Mouse (Mus musculus): Measurements from ENCODE around the gene St3gal6. TPM values are rescaled to one million over a fixed set of nuclear protein-coding genes. Genes with fewer than 3 reads are reported as not detected.
"Not testable (repeated sequence)": the region's sequence is repeated elsewhere in the genome, so short reads cannot be mapped to it uniquely, and the experiment has no call there.

St3gal6 gene
- polyA plus RNA-seq, 1 experiment from 2014 or later = 6.8 TPM

DNA sequence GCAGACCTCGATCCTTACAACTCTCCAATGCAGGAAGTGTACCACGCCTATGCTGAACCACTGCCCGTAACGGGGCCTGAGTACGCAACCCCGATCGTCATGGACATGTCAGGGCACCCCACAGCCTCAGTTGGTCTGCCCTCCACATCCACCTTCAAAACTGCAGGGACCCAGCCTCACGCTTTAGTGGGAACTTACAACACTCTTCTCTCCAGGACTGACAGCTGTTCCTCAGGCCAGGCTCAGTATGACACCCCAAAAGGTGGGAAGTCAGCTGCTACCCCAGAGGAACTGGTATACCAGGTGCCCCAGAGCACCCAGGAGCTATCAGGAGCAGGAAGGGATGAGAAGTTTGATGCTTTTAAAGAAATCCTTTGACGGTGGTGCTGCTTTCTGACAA lies 58.6 kb downstream of the St3gal6 start:
- H3K27ac ChIP-seq (replicated peaks) = no peak overlapping the region
- 96% methylated on average over 9 of the region's 9 CpGs for WGBS
- no peak overlapping the region for H3K9ac ChIP-seq (replicated peaks)
- H3K4me3 ChIP-seq = no peak overlapping the region
- peaks cover 21% of the 10 kb centered on the region; the same call in 1 of the 2 replicates for H3K36me3 ChIP-seq
- no peaks in the 10 kb centered on the region for H3K27me3 ChIP-seq
- H3K4me2 ChIP-seq (replicated peaks) = no peak overlapping the region
- no peaks in the 10 kb centered on the region for H3K4me1 ChIP-seq
- ATAC-seq (replicated peaks) = no peak
- H3K9me3 ChIP-seq = no peaks in the 10 kb centered on the region

DNA sequence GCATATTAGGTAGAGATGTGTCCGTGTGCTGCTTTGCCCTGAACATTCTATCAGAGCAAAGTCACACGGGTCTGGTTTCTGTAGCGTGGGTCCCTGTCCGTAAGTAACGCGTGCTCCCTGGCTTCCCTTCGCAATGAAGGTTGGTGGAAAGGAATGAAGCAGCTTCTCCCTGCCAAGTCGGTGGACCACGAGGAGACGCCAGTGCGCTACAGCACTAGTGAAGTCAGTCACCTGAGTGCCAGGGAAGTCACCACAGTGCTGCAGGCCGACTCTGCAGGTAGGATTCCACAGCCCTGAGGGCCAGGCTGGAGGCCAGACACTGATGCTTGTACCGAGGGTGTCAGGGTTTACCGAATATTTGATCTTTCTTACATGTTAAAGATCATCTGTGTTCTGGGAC lies 60.0 kb downstream of the St3gal6 start:
- H3K4me3 ChIP-seq = no peak overlapping the region
- H3K27ac ChIP-seq (replicated peaks) = no peak overlapping the region
- H3K4me2 ChIP-seq (replicated peaks) = no peak overlapping the region
- WGBS = 96% methylated on average over 14 of the region's 14 CpGs
- H3K4me1 ChIP-seq = no peaks in the 10 kb centered on the region
- H3K9ac ChIP-seq (replicated peaks) = no peak overlapping the region
- no peaks in the 10 kb centered on the region for H3K9me3 ChIP-seq
- H3K36me3 ChIP-seq = peaks cover 24% of the 10 kb centered on the region; the same call in 1 of the 2 replicates
- no peak for ATAC-seq (replicated peaks)
- no peaks in the 10 kb centered on the region for H3K27me3 ChIP-seq

DNA sequence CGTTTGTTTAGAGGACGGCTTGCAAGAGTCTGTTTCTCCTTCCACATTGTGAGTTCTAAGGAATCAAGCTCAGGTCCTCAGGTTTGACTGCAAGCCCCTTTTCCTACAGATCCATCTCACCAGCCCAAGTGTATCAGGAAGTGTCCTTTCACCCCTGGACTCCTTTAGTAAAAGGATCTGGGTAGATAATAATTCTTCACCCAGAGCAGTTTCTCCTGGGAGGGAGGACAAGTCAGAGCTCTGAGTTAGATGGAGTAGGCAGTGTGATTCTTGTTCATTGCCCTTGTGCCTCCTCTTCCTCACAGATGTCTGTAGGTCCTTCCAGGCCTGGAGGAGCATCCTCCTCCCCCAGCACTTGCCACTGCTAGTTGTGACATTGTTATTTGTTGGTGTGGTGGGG lies 61.5 kb downstream of the St3gal6 start:
- WGBS = 95% methylated on average over 2 of the region's 2 CpGs

DNA sequence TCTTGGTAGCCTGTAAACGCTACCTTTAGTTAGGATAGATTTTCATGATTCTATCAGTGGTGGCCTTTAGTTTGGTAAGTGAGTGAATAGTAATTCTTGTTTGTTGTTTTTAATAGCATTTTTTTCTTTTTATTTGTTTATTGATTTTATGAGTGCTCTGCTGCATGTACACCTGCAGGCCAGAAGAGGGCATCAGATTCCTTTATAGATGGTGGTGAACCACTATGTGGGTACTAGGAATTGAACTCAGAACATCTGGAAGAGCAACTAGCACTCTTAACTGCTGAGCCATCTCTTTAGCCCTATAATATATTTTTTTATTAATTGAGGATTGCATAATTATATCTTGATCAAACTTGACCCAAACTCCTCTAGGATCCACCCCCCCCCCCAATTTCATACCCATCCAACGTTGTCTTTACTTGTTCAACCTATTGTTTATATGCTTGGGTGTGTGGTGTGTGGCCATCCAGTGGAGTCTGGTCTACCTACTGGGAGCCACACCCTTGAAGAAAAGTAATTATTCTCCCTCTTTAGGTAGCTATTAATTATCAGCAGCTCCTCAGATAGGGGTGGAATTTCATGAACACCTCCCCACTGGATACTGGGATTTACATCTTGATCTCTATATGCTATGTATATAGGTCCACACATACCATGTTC lies 62.1 kb downstream of the St3gal6 start:
- WGBS = 97% methylated on average over 2 of the region's 2 CpGs
- Histone ChIP-seq H3K4me2 (replicated peaks) (no peak overlapping the region), H3K4me3 (no peak overlapping the region), H3K27me3 (no peaks in the 10 kb centered on the region), H3K9ac (replicated peaks) (no peak overlapping the region), H3K36me3 (peaks cover 28% of the 10 kb centered on the region; the same call in 1 of the 2 replicates), H3K4me1 (no peaks in the 10 kb centered on the region), H3K27ac (replicated peaks) (no peak overlapping the region), H3K9me3 (no peaks in the 10 kb centered on the region)
- ATAC-seq (replicated peaks) = peak; percentile 41; the same call in 1 of the 2 replicates

More for the DNA sequence above, 61.5 kb downstream of the St3gal6 start:
- no peak overlapping the region for H3K9ac ChIP-seq (replicated peaks)
- H3K36me3 ChIP-seq = peaks cover 27% of the 10 kb centered on the region; the same call in 1 of the 2 replicates
- no peaks in the 10 kb centered on the region for H3K9me3 ChIP-seq
- no peak overlapping the region for H3K4me3 ChIP-seq
- no peak overlapping the region for H3K27ac ChIP-seq (replicated peaks)
- H3K4me1 ChIP-seq = no peaks in the 10 kb centered on the region
- H3K4me2 ChIP-seq (replicated peaks) = no peak overlapping the region
- ATAC-seq (replicated peaks) = no peak
- H3K27me3 ChIP-seq = no peaks in the 10 kb centered on the region

DNA sequence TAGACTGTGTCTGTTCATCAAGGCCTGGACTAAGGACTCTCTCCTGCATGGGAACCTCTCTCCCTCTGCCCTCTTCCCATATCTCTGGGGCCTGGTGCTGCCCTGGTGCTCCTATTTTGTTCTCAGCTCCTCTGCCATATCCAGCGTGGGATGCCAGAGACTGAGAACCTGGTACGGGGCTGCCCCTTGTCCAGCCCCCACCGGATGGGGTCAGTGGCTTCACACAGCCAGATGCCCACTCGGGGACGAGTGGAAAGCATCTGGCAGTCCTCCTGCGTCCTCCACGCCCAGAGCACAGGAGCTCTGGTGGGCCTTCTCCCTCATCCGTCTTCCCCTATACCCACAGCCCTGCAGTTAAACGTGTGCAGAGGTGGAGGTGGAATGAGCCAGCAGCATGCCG lies 63.7 kb downstream of the St3gal6 start:
- Histone ChIP-seq H3K27ac (replicated peaks) (no peak overlapping the region), H3K9ac (replicated peaks) (no peak overlapping the region), H3K4me3 (no peak overlapping the region), H3K27me3 (no peaks in the 10 kb centered on the region), H3K4me1 (no peaks in the 10 kb centered on the region), H3K36me3 (peaks cover 23% of the 10 kb centered on the region; the same call in 1 of the 2 replicates), H3K9me3 (no peaks in the 10 kb centered on the region), H3K4me2 (replicated peaks) (no peak overlapping the region)
- no peak for ATAC-seq (replicated peaks)
- WGBS = 91% methylated on average over 10 of the region's 10 CpGs

DNA sequence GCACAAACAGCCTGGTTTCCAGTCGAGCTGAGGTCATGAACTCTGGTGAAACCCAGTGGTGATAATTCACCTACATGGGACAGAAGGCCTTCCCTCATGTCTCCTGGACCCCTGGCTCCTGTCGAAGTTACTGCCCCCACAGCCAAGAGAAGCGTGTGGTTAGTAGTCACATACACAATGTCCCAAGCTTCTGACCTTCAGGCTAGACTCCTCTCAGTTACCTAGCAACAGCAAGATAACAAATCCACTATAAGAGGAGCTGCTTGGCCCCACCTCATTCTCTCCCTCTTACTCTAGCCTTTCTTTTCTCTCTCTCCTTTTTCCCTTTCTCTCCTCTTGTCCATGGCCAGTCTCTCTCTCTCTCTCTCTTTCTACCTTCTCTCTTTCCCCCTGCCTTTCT lies 64.1 kb downstream of the St3gal6 start:
- H3K27ac ChIP-seq (replicated peaks); H3K4me1 ChIP-seq; H3K9ac ChIP-seq (replicated peaks); ATAC-seq (replicated peaks); H3K9me3 ChIP-seq; H3K4me3 ChIP-seq; H3K4me2 ChIP-seq (replicated peaks); H3K27me3 ChIP-seq: not testable (repeated sequence)
- peaks cover 23% of the 10 kb centered on the region; the same call in 1 of the 2 replicates for H3K36me3 ChIP-seq
- WGBS = 61% methylated on average over 3 of the region's 3 CpGs

DNA sequence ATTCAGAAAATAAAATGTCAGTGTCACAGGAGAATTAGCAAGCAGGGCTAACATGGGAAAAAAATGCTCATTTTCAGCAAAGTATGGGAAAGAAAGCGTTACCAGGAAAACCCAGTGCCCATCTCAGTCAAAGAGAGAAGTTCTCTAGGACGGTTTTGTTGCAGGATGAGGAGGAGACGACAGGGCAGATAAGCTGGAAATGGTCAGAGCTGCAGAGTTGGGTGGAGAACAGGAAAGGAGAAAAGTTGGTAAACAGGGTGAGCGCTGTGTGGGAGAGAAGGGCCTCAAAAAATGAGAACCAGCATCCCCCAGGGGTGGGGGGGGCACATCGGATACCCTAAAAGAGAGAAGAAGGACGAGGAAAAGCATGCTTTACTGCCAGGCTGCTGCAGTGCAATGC lies 67.1 kb downstream of the St3gal6 start:
- Histone ChIP-seq H3K4me1 (no peaks in the 10 kb centered on the region), H3K9ac (replicated peaks) (no peak overlapping the region), H3K36me3 (peaks cover 14% of the 10 kb centered on the region; the same call in 1 of the 2 replicates), H3K4me2 (replicated peaks) (no peak overlapping the region), H3K27ac (replicated peaks) (no peak overlapping the region), H3K9me3 (no peaks in the 10 kb centered on the region), H3K27me3 (no peaks in the 10 kb centered on the region), H3K4me3 (no peak overlapping the region)
- ATAC-seq (replicated peaks) = no peak
- WGBS = 90% methylated on average over 6 of the region's 6 CpGs

DNA sequence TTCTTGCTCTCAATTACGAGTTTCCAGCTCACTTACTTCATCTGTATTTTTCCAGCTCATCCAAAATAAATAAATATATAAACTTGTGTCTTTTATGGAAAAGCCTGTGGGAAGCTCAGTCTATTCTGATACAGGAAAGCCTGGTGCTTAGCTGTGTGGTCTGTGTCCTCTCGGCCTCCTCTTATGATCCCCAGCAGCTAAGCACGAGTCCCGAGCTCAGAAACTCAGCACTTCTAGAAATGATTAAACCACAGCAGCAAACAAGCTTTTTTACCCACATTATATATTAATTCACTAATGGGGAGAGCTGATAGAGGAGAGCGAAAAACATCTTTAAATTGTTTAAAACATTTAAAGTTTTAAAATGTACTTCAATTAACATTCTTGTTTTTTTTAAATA lies 67.6 kb downstream of the St3gal6 start:
- Histone ChIP-seq H3K27ac (replicated peaks) (no peak overlapping the region), H3K9ac (replicated peaks) (no peak overlapping the region), H3K27me3 (no peaks in the 10 kb centered on the region), H3K4me2 (replicated peaks) (no peak overlapping the region), H3K4me1 (no peaks in the 10 kb centered on the region), H3K36me3 (peaks cover 17% of the 10 kb centered on the region), H3K4me3 (no peak overlapping the region), H3K9me3 (no peaks in the 10 kb centered on the region)
- WGBS = 93% methylated on average over 5 of the region's 5 CpGs
- ATAC-seq (replicated peaks) = no peak

DNA sequence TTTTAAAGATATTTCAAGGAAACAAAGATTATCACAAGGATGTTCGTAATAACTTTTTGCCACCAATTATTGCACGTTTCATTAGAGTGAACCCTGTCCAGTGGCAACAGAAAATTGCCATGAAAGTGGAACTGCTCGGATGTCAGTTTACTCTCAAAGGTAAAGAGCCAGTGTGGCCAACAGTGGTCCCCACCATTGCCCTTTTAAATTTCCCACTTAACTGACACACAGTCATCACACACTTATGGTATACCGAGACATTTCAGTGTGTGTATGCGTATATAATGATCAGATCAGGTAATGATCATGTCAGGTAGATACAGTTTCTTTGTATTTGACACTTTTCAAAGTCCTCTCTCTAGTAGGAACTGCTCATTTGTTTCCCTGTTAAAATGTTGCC lies 68.9 kb downstream of the St3gal6 start:
- Histone ChIP-seq H3K4me1 (no peaks in the 10 kb centered on the region), H3K27me3 (no peaks in the 10 kb centered on the region), H3K27ac (replicated peaks) (no peak overlapping the region), H3K9ac (replicated peaks) (no peak overlapping the region), H3K4me2 (replicated peaks) (no peak overlapping the region), H3K9me3 (no peaks in the 10 kb centered on the region), H3K36me3 (peaks cover 15% of the 10 kb centered on the region), H3K4me3 (no peak overlapping the region)
- ATAC-seq (replicated peaks) = no peak
- WGBS = 88% methylated on average over 5 of the region's 5 CpGs

DNA sequence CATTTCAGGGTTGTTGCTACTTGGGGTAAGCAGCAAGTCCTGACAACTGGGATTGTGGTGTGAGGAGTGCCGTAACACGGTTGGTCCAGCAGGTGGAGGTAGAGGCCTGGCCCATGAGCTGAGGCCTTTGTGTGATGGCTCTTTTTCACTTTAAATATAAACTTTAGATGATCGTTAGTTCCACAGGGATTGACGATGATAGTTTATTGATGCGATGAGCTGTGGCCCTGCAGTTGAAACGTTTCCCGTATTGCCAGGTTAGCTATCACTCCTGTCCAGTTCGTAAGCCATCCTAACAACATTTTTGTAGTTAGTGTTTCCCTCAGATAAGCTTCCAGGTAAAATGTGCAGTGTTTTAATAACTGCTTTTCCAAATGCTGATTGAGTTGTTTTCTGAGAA lies 69.4 kb downstream of the St3gal6 start:
- H3K9ac ChIP-seq (replicated peaks) = no peak overlapping the region
- H3K4me3 ChIP-seq = no peak overlapping the region
- 70% methylated on average over 8 of the region's 8 CpGs for WGBS
- no peak overlapping the region for H3K27ac ChIP-seq (replicated peaks)
- H3K9me3 ChIP-seq = no peaks in the 10 kb centered on the region
- H3K36me3 ChIP-seq = peaks cover 17% of the 10 kb centered on the region
- no peaks in the 10 kb centered on the region for H3K27me3 ChIP-seq
- no peaks in the 10 kb centered on the region for H3K4me1 ChIP-seq
- no peak overlapping the region for H3K4me2 ChIP-seq (replicated peaks)
- no peak; the same call in 1 of the 2 replicates for ATAC-seq (replicated peaks)

DNA sequence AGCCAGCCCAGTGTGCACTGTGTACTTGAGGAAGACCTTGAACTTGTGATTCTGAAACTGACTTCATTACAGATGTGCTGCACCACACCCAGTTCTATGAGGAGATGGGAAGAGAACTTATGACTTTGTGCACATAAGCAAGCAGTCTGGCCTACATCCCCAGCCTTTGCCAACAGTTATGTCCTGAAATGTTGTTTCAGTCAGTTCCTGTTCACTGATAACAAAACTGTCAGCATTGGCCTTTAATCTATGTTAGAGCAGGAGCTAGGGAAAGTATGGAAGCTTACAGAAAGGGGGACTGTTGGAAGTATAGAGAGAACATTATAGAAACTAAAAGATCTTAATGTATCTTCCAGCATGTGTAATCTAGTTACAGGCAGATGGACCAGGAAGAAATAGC lies 70.2 kb downstream of the St3gal6 start:
- no peaks in the 10 kb centered on the region for H3K9me3 ChIP-seq
- no peaks in the 10 kb centered on the region for H3K4me1 ChIP-seq
- no peak overlapping the region for H3K9ac ChIP-seq (replicated peaks)
- H3K4me3 ChIP-seq = no peak overlapping the region
- H3K36me3 ChIP-seq = peaks cover 16% of the 10 kb centered on the region
- H3K27me3 ChIP-seq = no peaks in the 10 kb centered on the region
- H3K27ac ChIP-seq (replicated peaks) = no peak overlapping the region
- no peak overlapping the region for H3K4me2 ChIP-seq (replicated peaks)
- no peak for ATAC-seq (replicated peaks)

DNA sequence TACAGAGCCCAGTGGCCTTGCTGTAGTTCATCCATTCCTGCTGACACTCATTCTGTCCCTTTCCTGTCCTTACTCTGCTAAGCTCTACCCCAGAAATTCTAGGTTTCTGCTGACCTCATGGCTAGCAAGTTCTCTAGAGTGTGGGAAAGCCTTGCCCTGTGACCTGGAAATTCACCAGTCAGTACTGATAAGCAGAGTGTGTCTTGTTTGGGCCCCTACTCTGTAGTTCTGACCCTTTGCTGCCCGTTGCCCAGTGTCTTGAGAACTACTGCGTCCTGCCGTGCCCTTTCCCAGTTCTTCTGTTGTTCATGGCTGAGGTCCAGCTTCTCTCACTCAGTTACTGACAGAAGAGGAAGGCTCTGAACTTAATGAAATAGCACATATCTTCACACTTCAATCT lies 70.9 kb downstream of the St3gal6 start:
- H3K9me3 ChIP-seq = no peaks in the 10 kb centered on the region
- no peaks in the 10 kb centered on the region for H3K27me3 ChIP-seq
- H3K9ac ChIP-seq (replicated peaks) = no peak overlapping the region
- no peak for ATAC-seq (replicated peaks)
- no peak overlapping the region for H3K4me2 ChIP-seq (replicated peaks)
- peaks cover 16% of the 10 kb centered on the region for H3K36me3 ChIP-seq
- H3K27ac ChIP-seq (replicated peaks) = no peak overlapping the region
- H3K4me1 ChIP-seq = no peaks in the 10 kb centered on the region
- H3K4me3 ChIP-seq = no peak overlapping the region
- WGBS = 83% methylated on average over 3 of the region's 3 CpGs

DNA sequence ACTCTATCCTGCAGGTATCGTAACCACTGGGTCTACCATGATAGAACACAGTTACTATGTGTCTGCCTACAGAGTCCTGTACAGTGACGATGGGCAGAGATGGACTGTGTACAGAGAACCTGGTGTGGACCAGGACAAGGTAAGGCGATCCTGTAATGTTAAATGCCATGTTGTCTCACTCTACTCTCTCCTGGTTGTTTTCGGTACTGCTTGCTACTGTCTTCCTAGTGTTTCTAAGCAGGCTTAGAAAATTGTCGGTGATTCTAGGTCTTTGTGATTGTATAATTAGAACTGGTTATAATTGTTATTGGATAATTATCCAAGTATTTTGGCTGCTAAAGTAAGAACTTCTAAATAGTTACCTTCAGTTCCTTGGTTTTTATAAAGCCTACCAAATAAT lies 72.4 kb downstream of the St3gal6 start:
- Histone ChIP-seq H3K4me1 (no peaks in the 10 kb centered on the region), H3K4me2 (replicated peaks) (no peak overlapping the region), H3K9me3 (no peaks in the 10 kb centered on the region), H3K4me3 (no peak overlapping the region), H3K36me3 (peaks cover 12% of the 10 kb centered on the region), H3K27me3 (no peaks in the 10 kb centered on the region), H3K9ac (replicated peaks) (no peak overlapping the region), H3K27ac (replicated peaks) (no peak overlapping the region)
- ATAC-seq (replicated peaks) = no peak
- 93% methylated on average over 5 of the region's 5 CpGs for WGBS

All from forebrain, embryonic 15.5 days (tissue).